Mouse (Mus musculus) liver, embryonic 14.5 days (tissue): ENCODE results near the gene Akap9. TPM values are rescaled to one million over a fixed set of nuclear protein-coding genes. Genes with fewer than 3 reads are reported as not detected.

Experiments
- ATAC-seq: fragments of 200-750 bp; cut with Nextera tagmentation; 2 replicates; pipeline ENCODE4 v1.8.0; 2017; ENCODE audit warnings: moderate number of reproducible peaks, mild to moderate bottlenecking, moderate library complexity; ENCODE audit not compliant: insufficient read depth
- DNase-seq, 3 experiments: peaks; one replicate each; pipeline ENCODE4 v3.0.0-alpha.2; 2012 to 2013; ENCODE audit warnings: low read depth in 3 of 3, low spot score in 3 of 3
- H3K27ac ChIP-seq: fragments of 300-500 bp; sonication (generic); 2 replicates; pipeline ENCODE4 v1.5.1; 2014; ENCODE audit warnings: moderate library complexity, mild to moderate bottlenecking, control low read depth, inconsistent platforms
- H3K27me3 ChIP-seq: fragments of 300-500 bp; sonication (generic); 2 replicates; pipeline ENCODE4 v1.6.1; 2014; ENCODE audit warnings: mild to moderate bottlenecking, low read length, moderate library complexity; ENCODE audit not compliant: control insufficient read depth, insufficient read depth
- H3K36me3 ChIP-seq: fragments of 300-500 bp; sonication (generic); replicated peaks from 2 replicates; pipeline ENCODE4 v1.6.1; 2014; ENCODE audit warnings: low read depth; ENCODE audit not compliant: control insufficient read depth, insufficient read depth
- H3K4me1 ChIP-seq, 2 experiments: fragments of 200-500 bp in 1 of 2; fragments of 300-500 bp in 1 of 2; sonication (generic) in 1 of 2; replicated peaks; 2 replicates each; pipeline ENCODE4 v1.6.1; 2012 to 2014; ENCODE audit warnings: antibody characterized with exemption in 1 of 2, inconsistent platforms in 1 of 2, low read length in 1 of 2; ENCODE audit not compliant: control insufficient read depth in 2 of 2, insufficient read depth in 2 of 2
- H3K4me2 ChIP-seq: fragments of 300-500 bp; sonication (generic); 2 replicates; pipeline ENCODE4 v1.6.1; 2014; ENCODE audit warnings: low read depth, mild to moderate bottlenecking, control low read depth, moderate library complexity
- H3K4me3 ChIP-seq, 2 experiments: fragments of 200-500 bp in 1 of 2; fragments of 300-500 bp in 1 of 2; sonication (generic) in 1 of 2; 2 replicates each; pipeline ENCODE4 v1.5.1; 2012 to 2014; ENCODE audit warnings: low read depth in 2 of 2, low read length in 2 of 2, mild to moderate bottlenecking in 2 of 2, control low read depth in 1 of 2, inconsistent platforms in 1 of 2, moderate library complexity in 1 of 2; ENCODE audit not compliant: insufficient read depth in 1 of 2
- H3K9ac ChIP-seq: fragments of 300-500 bp; sonication (generic); replicated peaks from 2 replicates; pipeline ENCODE4 v1.6.1; 2014; ENCODE audit warnings: mild to moderate bottlenecking, control low read depth, moderate library complexity
- H3K9me3 ChIP-seq: fragments of 300-500 bp; sonication (generic); 2 replicates; pipeline ENCODE4 v1.6.1; 2016; ENCODE audit warnings: low read length, mixed read lengths; ENCODE audit not compliant: control insufficient read depth
- CTCF ChIP-seq: IDR thresholded peaks from 2 replicates; pipeline ENCODE4 v1.5.1; 2016; ENCODE audit warnings: antibody characterized with exemption, low read depth, control low read depth
- EP300 ChIP-seq: IDR thresholded peaks from 2 replicates; pipeline ENCODE4 v1.6.1; 2016; ENCODE audit warnings: antibody characterized with exemption, low read depth
- WGBS: fragments of 180-500 bp; shearing (Covaris S2); extraction: QIAGEN DNeasy Blood & Tissue Kit; methylation state at CpG from one replicate; pipeline ENCODE4 v1.1.7; 2014; ENCODE audit not compliant: insufficient replicate concordance; 5-methylcytosine and 5-hydroxymethylcytosine counted together
- polyA plus RNA-seq, 2 experiments: library from polyadenylated mRNA; depleted of rRNA in 1 of 2; stranded (reverse) in 1 of 2; unstranded in 1 of 2; fragments of >200 nt; fragmentation: Nextera tagmentation in 1 of 2; extraction: Ambion mirVana in 1 of 2; gene quantifications; 2 replicates each; pipeline versions ENCODE4 v1.2.1 to v1.2.3; 2012 to 2014

Akap9 gene
- polyA plus RNA-seq, 2 experiments, result 6.2 to 17.8 TPM

DNA sequence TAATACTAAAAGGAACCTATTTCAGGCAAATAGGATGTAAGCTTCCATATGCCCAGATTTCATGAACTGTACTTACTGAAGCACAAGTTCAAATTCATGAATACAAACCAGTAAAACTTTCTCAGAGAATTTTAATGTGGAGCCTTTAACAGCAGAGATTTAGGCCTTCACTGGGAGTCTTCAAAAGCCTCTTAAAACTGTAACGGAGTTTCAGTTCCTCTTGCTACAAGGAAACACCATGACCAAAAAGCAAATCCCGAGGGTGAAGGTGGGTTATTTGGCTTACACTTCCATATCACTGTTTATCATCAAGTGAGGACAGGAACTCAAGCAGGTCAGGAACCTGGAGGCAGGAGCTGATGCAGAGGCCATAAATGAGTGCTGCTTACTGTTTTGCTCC lies 153.7 kb downstream of the Akap9 start:
- no peak overlapping the region for H3K4me2 ChIP-seq
- H3K4me3 ChIP-seq, result no peak overlapping the region
- DNase-seq (no peak), ATAC-seq (no peak)
- no peaks in the 10 kb centered on the region for H3K4me1 ChIP-seq
- no peak for TF ChIP-seq EP300
- no peak for TF ChIP-seq CTCF
- H3K27ac ChIP-seq, result no peak overlapping the region
- H3K9ac ChIP-seq, result no peak overlapping the region
- H3K36me3 ChIP-seq, result peaks cover 12% of the 10 kb centered on the region
- no peaks in the 10 kb centered on the region for H3K27me3 ChIP-seq
- H3K9me3 ChIP-seq, result no peaks in the 10 kb centered on the region
- WGBS, result 67% methylated on average over 2 of the region's 2 CpGs

DNA sequence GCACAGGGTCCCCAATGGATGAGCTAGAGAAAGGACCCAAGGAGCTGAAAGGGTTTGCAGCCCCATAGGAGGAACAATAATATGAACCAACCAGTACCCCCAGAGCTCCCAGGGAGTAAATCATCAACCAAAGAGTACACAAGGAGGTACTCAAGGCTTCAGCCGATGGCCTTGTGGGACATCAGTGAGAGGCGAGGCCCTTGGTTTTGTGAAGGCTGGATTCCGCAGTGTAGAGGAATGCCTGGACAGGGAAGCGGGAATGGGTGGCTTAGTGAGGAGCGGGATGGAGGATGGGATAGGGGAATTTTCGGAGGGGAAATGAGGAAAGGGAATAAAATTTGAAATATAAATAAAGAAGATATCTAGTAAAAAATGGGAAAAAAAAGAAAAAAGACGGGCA lies 157.1 kb downstream of the Akap9 start:
- H3K27me3 ChIP-seq, result no peaks in the 10 kb centered on the region
- no peak overlapping the region for H3K4me2 ChIP-seq
- no peak overlapping the region for H3K27ac ChIP-seq
- TF ChIP-seq CTCF (no peak), EP300 (no peak)
- no peak overlapping the region for H3K4me3 ChIP-seq
- DNase-seq, result no peak
- 70% methylated on average over 7 of the region's 7 CpGs for WGBS
- no peak overlapping the region for H3K9ac ChIP-seq
- ATAC-seq, result no peak
- H3K4me1 ChIP-seq, result no peaks in the 10 kb centered on the region
- no peaks in the 10 kb centered on the region for H3K9me3 ChIP-seq
- H3K36me3 ChIP-seq, result peaks cover 9% of the 10 kb centered on the region

DNA sequence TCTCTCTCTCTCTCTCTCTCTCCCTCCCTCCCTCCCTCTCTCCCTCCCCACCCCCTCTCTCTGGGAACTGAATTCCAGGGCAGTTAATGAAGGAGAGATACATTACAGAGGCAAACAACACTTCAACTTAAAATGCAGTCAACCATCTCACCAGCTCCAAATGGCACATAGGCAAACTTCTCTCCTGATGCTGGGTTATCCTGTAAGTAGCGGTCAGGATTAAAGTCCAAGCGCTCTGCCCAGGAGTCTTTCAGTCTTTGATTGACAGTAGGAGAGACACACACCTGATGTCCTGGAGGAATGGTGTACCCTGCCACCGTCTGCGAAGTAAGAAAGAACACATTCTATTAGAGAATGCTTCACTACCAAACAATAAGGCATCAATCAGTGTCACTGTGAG lies 158.5 kb downstream of the Akap9 start:
- no peak overlapping the region for H3K27ac ChIP-seq
- DNase-seq, result no peak
- TF ChIP-seq EP300 (no peak), CTCF (no peak)
- no peaks in the 10 kb centered on the region for H3K4me1 ChIP-seq
- 88% methylated on average over 4 of the region's 4 CpGs for WGBS
- no peaks in the 10 kb centered on the region for H3K9me3 ChIP-seq
- no peak overlapping the region for H3K9ac ChIP-seq
- no peak for ATAC-seq
- H3K4me3 ChIP-seq, result no peak overlapping the region
- peaks cover 9% of the 10 kb centered on the region for H3K36me3 ChIP-seq
- H3K4me2 ChIP-seq, result no peak overlapping the region
- H3K27me3 ChIP-seq, result no peaks in the 10 kb centered on the region

DNA sequence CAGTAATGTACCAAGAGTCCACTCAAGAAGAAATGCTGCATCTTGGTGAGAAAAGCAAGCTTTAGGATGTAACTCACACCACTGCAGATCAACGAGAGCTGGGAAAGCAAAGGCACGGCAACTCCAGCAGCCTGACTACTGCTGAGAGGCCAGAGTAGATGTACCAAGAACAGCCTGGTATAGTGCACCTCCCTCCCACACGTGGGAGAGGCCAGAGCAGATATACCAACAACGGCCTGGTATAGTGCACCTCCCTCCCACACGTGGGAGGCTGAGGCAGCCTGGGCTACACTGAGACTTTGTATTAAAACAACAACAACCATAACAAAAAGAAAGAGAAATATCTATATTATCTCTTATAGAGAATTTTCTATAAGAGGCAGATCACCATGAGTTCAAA lies 160.3 kb downstream of the Akap9 start:
- Histone ChIP-seq H3K4me2 (no peak overlapping the region), H3K4me3 (no peak overlapping the region), H3K36me3 (peaks cover 11% of the 10 kb centered on the region), H3K9ac (no peak overlapping the region), H3K4me1 (no peaks in the 10 kb centered on the region), H3K27ac (no peak overlapping the region), H3K9me3 (no peaks in the 10 kb centered on the region), H3K27me3 (no peaks in the 10 kb centered on the region)
- ATAC-seq, result no peak
- WGBS, result 75% methylated on average over 5 of the region's 5 CpGs
- no peak for DNase-seq
- TF ChIP-seq EP300 (no peak), CTCF (no peak)

DNA sequence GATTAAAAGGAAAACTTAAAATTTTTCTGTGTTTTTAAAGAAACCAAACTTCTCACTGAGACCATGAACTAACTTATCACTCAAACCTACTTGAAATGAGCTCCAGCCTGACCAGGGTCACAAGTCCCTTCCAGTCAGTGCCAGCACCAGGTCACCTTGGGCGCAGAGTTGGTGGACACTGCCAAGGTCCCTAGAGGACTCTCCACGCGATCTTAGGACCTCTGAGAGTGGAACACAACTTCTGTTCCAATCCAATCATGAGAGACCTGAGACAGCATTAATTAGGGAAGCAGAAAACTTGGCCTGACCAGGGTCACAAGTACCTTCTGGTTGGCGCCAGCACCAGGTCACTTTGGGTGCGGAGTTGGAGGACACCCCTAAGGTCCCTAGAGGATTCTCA lies 166.6 kb downstream of the Akap9 start:
- H3K36me3 ChIP-seq, result peaks cover 7% of the 10 kb centered on the region
- no peak for ATAC-seq
- WGBS, result 84% methylated on average over 5 of the region's 5 CpGs

DNA sequence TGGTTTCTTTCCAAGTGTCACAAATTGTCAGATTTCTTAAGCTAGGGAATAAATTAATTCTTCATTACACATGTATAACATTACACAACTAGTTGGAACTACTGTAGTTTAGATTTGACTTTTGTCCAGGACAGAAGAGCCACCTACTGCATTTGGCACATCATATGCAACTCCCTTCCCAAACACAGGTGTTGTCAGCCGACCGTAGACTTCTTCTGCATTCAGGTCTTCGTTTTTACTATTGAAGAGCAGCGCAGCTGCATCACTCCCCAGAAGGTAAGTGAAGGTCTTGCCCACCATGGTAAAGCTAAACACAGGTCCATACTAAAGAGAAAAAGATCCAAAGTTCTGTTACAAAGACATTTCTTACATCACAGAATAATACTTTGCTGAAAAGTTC lies 173.2 kb downstream of the Akap9 start:
- no peak for ATAC-seq
- Histone ChIP-seq H3K9ac (no peak overlapping the region), H3K4me1 (peaks cover 0 to 4% of the 10 kb centered on the region in 2 experiments; a peak in 2 of 4 replicates), H3K4me3 (no peak overlapping the region), H3K27me3 (no peaks in the 10 kb centered on the region), H3K36me3 (peaks cover 5% of the 10 kb centered on the region), H3K27ac (no peak overlapping the region), H3K4me2 (no peak overlapping the region), H3K9me3 (no peaks in the 10 kb centered on the region)
- 86% methylated on average over 4 of the region's 4 CpGs for WGBS
- no peak for DNase-seq
- TF ChIP-seq EP300, result no peak
- TF ChIP-seq CTCF, result no peak

More for the DNA sequence above, 166.6 kb downstream of the Akap9 start:
- no peaks in the 10 kb centered on the region for H3K27me3 ChIP-seq
- no peaks in the 10 kb centered on the region for H3K9me3 ChIP-seq
- H3K9ac ChIP-seq, result no peak overlapping the region
- no peak for DNase-seq
- TF ChIP-seq EP300, result no peak
- no peak for TF ChIP-seq CTCF
- no peak overlapping the region for H3K27ac ChIP-seq
- H3K4me3 ChIP-seq, result no peak overlapping the region
- H3K4me1 ChIP-seq, result no peaks in the 10 kb centered on the region
- no peak overlapping the region for H3K4me2 ChIP-seq
